Mouse (Mus musculus) left cerebral cortex, adult 18-20 months (tissue): ENCODE measurements around the gene Dppa3. TPM values are rescaled to one million over a fixed set of nuclear protein-coding genes. Genes with fewer than 3 reads are reported as not detected.

Experiments used
- DNase-seq, 2 experiments: peaks; one replicate each; pipeline ENCODE4 v3.0.0; 2021 to 2022; ENCODE audit warnings: low spot score in 2 of 2, mixed read lengths in 1 of 2
- total RNA-seq, 2 experiments: library from RNA; stranded (reverse); gene quantifications; 2 replicates each; pipeline ENCODE4 v1.2.3; 2021

The Dppa3 gene
- total RNA-seq, 2 experiments from 2014 or later: not detected

DNA sequence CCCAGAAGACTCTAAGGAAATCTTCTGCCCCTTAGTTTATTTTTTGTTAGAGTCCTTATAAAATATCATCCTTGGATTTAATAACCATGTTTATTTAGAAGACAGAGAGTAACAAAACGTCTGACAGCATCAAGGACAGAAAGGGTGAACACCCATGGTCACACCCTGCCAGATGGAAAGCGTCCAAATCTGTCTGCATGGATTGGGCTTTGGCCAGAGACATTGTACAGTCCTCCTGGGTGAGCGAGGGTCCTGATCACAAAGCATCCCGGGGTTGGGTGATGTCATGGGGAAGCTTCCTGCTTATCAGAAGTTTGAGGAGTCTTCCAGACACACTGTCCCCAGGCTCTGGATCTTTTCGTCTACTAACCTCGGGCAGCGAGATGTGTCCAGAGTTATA is 39.7 kb downstream of the Dppa3 start:
- no peak for DNase-seq

DNA sequence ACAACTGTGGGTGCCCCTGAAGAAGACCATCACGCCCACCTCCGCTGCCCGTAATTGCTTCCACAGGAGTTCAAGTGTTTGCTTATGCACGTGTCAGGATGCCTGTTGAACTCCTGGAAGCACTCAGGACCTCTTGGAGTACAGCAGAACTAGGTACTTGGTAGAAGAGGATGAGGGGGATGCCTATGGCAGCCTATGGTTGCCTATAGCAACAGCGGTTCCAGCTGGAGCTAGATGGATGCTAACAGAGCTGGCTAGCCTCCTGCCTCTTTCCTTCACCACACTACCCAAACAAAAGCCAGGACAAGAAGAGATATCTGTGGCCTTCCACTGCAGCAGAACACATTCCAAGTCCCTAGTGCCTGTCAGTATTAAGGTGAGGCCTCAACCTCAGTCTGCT is 41.5 kb downstream of the Dppa3 start:
- no peak for DNase-seq

DNA sequence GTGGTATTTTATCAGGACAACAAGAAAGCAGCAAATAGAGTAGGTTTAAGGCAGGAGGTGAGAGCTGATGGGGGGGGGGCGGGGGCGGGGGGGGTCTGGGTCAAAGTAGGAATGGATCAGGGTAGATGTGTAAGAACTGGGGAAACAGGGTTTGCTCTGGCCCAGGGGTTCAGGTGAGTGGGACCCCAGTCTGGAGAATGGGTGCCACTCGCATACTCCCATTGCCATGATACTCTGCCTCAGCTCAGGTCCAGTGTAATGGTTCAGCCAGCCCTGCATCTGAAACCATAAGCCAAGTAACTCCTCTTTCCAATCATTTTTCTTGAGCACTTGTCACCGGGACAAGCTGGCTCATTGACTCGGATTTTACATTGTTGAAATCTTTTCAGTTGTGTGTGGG is 42.6 kb downstream of the Dppa3 start:
- no peak for DNase-seq

DNA sequence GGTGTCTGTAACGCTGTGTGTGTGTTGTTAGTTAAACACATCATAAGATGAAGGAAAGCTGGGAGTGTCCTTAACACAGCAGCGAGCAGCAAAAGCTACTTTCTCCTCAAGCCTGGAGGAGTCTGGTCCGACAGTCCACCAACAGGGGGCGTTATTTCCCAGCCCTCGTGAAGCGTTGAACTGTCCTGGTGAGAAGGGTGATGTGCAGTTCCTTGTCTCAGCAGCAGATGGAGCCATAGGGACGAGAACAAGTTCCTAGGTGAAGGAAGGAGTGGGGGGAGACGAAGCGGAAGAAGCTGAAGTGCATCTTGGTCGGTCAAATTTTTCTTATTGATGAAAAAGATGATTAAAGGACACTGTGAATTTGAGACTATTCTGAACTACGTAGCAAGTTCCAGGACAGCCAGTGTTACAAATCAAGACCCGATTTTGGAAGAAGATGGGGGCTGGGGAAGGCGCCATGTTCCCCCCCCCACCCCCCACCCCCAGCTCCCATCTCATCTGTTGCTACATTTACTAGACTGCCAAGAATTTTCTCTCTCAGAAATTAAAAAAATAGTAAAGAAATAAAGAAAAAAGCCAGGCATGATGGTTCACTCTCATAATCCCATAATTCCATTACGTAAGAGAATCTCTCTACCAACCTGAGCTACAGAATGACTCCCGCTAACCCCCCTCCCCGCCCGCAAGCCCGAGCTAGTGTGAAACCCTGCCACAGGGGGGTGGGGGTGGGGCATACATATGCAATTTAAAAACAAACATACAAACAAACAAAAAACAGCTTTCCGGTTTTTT is 43.4 kb downstream of the Dppa3 start:
- peak; percentile 98 to 100 for DNase-seq

DNA sequence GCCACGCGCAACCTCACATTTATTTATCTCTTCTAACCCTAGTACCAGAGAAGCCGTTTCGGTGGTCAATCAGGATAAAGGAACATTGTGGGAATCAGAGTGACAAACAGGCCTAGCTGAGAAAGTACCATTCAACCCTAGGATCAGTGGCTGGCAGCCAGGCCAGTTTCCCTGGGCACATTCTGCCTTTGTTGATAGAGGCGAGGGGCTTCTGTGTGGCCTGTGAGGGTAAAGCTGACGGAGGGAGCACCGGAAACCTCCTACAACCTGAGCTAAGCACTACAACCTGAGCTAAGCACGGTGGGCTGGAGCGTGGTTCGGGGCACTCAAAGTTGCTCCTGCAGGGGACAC is 44.0 kb downstream of the Dppa3 start:
- no peak for DNase-seq

DNA sequence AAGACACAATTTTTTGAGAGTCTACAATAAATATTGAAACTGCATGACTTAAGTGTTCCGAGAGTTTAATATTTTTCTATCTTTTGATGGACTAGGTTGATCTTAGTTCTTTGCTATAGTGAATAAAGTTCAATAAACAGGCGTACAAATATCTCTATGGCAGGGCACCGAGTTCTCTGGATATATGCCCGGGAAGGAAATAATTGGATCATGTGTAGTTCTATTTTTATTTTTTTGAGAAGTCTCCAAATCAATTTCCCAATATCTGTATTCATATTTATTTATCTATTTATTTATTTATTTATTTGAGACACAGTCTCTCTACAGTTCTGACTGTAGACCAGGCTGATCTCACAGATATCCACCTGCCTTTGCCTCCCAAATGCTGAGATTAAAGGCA is 44.6 kb downstream of the Dppa3 start:
- DNase-seq: no peak

DNA sequence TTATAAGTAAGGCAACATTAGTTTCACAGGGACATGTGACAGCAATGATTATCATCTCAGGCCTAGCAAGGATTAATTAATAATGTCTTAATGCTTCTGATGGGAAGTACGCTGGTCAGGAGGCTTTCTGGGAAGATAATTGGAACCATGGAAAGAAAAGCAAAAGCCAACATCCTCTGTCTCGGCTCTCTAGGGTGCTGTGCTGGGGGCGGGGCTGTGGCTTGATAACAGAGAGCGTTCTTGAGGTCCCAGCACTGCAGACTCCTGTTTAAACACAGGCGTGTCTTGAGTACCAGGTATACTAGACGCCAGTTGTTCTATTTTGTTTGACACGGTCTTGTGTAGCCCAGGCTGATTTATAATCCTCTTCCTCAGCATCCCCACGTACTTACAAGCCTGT is 46.5 kb downstream of the Dppa3 start:
- DNase-seq: no peak

Other genes with a start within 250 kb of the Dppa3 start
- gene Rimklb, start 127.6 kb upstream of the Dppa3 start, total RNA-seq: 10 to 100 TPM; 56.3 to 59.9 TPM
- under 1 TPM; 0.40 to 0.96 TPM for gene Mfap5, start 120.6 kb upstream of the Dppa3 start, total RNA-seq
- gene Aicda, start 72.6 kb upstream of the Dppa3 start, total RNA-seq: not detected
- gene Apobec1, start 24.0 kb upstream of the Dppa3 start, total RNA-seq: 1 to 10 TPM; 1.2 to 1.7 TPM
- not detected for gene Gdf3, start 16.3 kb upstream of the Dppa3 start, total RNA-seq
- gene Nanog, start 81.1 kb downstream of the Dppa3 start, total RNA-seq: not detected
- 100 to 1,000 TPM; 120 to 139 TPM for gene Slc2a3, start 175.2 kb downstream of the Dppa3 start, total RNA-seq
- 10 to 100 TPM; 26.7 to 29.4 TPM for gene Foxj2, start 193.5 kb downstream of the Dppa3 start, total RNA-seq
- gene C3ar1, start 229.8 kb downstream of the Dppa3 start, total RNA-seq: under 1 TPM; 0.91 to 0.95 TPM
- 100 to 1,000 TPM; 205 to 206 TPM for gene Necap1, start 248.1 kb downstream of the Dppa3 start, total RNA-seq